Mouse (Mus musculus): ENCODE results near the gene Tmem205. TPM values are rescaled to one million over a fixed set of nuclear protein-coding genes. Genes with fewer than 3 reads are reported as not detected.

Gene Tmem205
- polyA plus RNA-seq, 1 experiment = 102 TPM

DNA sequence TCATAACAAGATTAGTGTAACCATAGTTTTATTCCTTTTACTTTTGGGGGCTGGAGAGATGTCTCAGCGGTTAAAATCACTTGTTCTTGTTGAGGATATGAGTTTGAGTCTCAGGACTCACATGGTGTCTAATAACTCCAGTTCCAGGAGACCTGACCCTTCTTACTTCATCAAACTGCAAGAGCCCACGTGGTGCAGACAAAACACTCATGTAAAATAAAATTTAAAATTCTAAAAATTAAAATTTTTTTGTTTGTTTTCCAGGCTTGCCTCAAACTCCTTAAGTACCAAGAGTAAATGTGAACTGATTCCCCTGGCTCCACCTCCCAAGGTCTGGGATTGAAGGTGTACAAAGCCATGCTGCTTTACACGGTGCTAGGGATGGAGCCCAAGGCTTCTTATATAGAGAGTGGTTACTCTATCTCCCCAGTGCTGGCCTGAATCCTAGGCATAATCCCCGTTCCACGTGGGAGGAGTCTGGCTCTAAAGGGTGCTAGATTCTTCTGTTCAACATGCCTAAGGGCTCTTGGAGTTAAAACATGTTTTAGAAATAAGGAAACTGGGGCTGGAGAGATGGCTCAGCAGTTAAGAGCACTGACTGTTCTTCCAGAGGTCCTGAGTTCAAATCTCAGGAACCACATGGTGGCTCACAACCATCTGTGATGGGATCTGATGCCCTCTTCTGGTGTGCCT is 8.5 kb downstream of the Tmem205 start:
- no peak for DNase-seq (ENCODE audit: low read depth, low spot score)
- WGBS = 31% methylated on average over 5 of the region's 5 CpGs

GRCm38 (mm10) chr9:21918035-21918592 is 9.2 kb downstream of the Tmem205 start, which contains the start of gene Rab3d:
Rab3d (minus strand) TSS chr9:21918192.
- under 1% methylated on average over 36 of the region's 36 CpGs for WGBS
- DNase-seq (ENCODE audit: low read depth, low spot score) = peak; percentile 85

- DNase-seq (ENCODE audit: low read depth, low spot score) = no peak
- WGBS = 2% methylated on average over 35 of the region's 35 CpGs
These were observed 9.8 kb downstream of the Tmem205 start for GRCm38 (mm10) chr9:21917493-21918034.

GRCm38 (mm10) chr9:21916851-21917492 is 10.4 kb downstream of the Tmem205 start:
- WGBS = 23% methylated on average over 3 of the region's 3 CpGs

GRCm38 (mm10) chr9:21909474-21910223 is 17.7 kb downstream of the Tmem205 start:
- 82% methylated on average over 10 of the region's 10 CpGs for WGBS
- no peak for DNase-seq (ENCODE audit: low read depth, low spot score)

More at GRCm38 (mm10) chr9:21916851-21917492, 10.4 kb downstream of the Tmem205 start:
- no peak for DNase-seq (ENCODE audit: low read depth, low spot score)

DNA sequence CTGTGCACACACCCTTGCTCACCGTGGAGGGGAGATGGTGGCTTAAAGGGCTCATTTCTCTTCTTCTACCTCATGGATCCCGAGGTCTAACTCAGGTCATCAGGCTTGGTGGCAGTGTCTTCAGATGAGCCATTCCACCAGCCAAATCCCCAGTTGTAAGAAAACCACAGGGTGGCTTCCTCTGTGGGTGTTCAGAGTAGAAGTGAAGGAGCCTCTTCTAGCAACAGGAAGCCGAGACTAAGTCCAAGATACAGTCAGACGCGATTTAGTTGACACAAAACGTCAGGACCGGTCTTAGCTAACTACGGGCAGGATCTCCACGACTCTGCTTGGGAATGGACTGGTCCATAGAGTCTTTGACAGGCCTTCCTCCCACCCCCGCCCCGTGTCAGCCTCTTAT is 19.1 kb downstream of the Tmem205 start:
- DNase-seq (ENCODE audit: low read depth, low spot score) = no peak
- 71% methylated on average over 11 of the region's 11 CpGs for WGBS

GRCm38 (mm10) chr9:21904031-21904430 is 23.3 kb downstream of the Tmem205 start:
- WGBS = 78% methylated on average over 4 of the region's 4 CpGs
- no peak for DNase-seq (ENCODE audit: low read depth, low spot score)

- 11% methylated on average over 10 of the region's 10 CpGs for WGBS
These were observed 26.0 kb downstream of the Tmem205 start for GRCm38 (mm10) chr9:21901223-21901820.

GRCm38 (mm10) chr9:21889229-21889628 is 38.1 kb downstream of the Tmem205 start:
- WGBS = 46% methylated on average over 3 of the region's 3 CpGs
- no peak for DNase-seq (ENCODE audit: low read depth, low spot score)

More at GRCm38 (mm10) chr9:21901223-21901820, 26.0 kb downstream of the Tmem205 start:
- peak; percentile 86 for DNase-seq (ENCODE audit: low read depth, low spot score)

DNA sequence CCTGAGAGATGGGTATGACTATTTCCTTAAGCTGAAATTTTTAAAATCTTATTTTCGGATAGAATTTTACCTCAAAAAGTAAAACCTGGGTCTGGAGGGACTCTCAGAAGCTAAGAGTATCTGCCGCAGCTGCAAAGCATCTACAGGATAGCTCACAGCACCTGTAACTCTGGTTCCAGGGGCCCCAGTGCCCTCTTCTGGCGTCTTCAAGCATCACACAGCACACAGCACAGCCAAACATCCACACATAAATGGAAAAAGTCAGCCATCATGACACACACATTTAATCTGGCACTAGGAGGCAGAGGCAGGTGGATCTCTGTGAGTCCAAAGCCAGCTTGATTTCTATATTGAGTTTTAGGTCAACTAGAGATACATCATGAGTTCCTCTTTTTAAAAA is 50.8 kb downstream of the Tmem205 start:
- no peak for DNase-seq (ENCODE audit: low read depth, low spot score)
- 61% methylated on average over 3 of the region's 3 CpGs for WGBS

DNA sequence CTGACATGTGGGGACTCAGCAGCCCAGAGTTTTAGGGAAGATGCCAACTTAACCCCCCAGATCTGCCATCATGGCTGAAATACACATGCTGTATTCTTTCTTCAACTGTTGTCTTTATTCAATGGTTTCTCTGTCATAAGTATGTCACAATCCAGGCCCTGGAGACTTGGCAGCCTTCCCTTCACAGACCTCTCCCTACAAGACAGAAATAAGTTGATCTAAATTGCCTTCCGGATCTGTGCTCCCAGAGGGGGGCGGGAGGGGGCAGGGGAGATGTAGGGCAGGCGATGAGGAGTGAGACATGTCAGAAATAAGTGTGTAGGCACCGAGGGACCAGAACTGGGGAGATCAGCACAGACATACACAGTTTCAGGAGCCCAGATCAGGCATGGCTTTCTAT is 55.2 kb downstream of the Tmem205 start:
- 48% methylated on average over 4 of the region's 4 CpGs for WGBS
- no peak for DNase-seq (ENCODE audit: low read depth, low spot score)

Other genes with a start within 250 kb of the Tmem205 start
- gene Ldlr, start 204.1 kb downstream of the Tmem205 start, polyA plus RNA-seq (2012; rRNA removed) = 64.7 and 74.0 TPM in 2 replicates
- gene Spc24, start 167.3 kb downstream of the Tmem205 start, polyA plus RNA-seq (2012; rRNA removed) = 28.5 and 31.7 TPM in 2 replicates
- 11.3 and 16.0 TPM in 2 replicates for gene Kank2, start 128.8 kb downstream of the Tmem205 start, polyA plus RNA-seq (2012; rRNA removed)
- gene Angptl8, start 92.0 kb downstream of the Tmem205 start, polyA plus RNA-seq (2012; rRNA removed) = 6.2 and 7.6 TPM in 2 replicates
- gene Dock6, start 74.9 kb downstream of the Tmem205 start, polyA plus RNA-seq (2012; rRNA removed) = 52.5 and 66.4 TPM in 2 replicates
- 70.2 and 84.5 TPM in 2 replicates for gene Rab3d, start 9.4 kb downstream of the Tmem205 start, polyA plus RNA-seq (2012; rRNA removed)
- 0.98 and 1.9 TPM in 2 replicates for gene Ccdc159, start 85 bp downstream of the Tmem205 start, polyA plus RNA-seq (2012; rRNA removed)
- 2.9 and 3.1 TPM in 2 replicates for gene Plppr2, start 9.5 kb upstream of the Tmem205 start, polyA plus RNA-seq (2012; rRNA removed)
- gene Swsap1, start 28.2 kb upstream of the Tmem205 start, polyA plus RNA-seq (2012; rRNA removed) = 7.4 and 8.0 TPM in 2 replicates
- gene Epor, start 36.0 kb upstream of the Tmem205 start, polyA plus RNA-seq (2012; rRNA removed) = 1.1 and 1.8 TPM in 2 replicates
- 1.9 and 2.4 TPM in 2 replicates for gene Rgl3, start 61.9 kb upstream of the Tmem205 start, polyA plus RNA-seq (2012; rRNA removed)
- gene Ccdc151, start 75.1 kb upstream of the Tmem205 start, polyA plus RNA-seq (2012; rRNA removed) = 0.14 and 0.15 TPM in 2 replicates
- gene Prkcsh, start 75.2 kb upstream of the Tmem205 start, polyA plus RNA-seq (2012; rRNA removed) = 127 and 130 TPM in 2 replicates
- 0.29 and 0.47 TPM in 2 replicates for gene Elavl3, start 124.5 kb upstream of the Tmem205 start, polyA plus RNA-seq (2012; rRNA removed)
- gene Gm49318, start 143.7 kb upstream of the Tmem205 start, polyA plus RNA-seq (2012; rRNA removed) = not detected in 2 replicates
- gene Zfp653, start 143.8 kb upstream of the Tmem205 start, polyA plus RNA-seq (2012; rRNA removed) = 8.6 and 10.0 TPM in 2 replicates
- gene Ecsit, start 157.9 kb upstream of the Tmem205 start, polyA plus RNA-seq (2012; rRNA removed) = 47.7 and 48.6 TPM in 2 replicates
- 253 and 296 TPM in 2 replicates for gene Cnn1, start 171.7 kb upstream of the Tmem205 start, polyA plus RNA-seq (2012; rRNA removed)
- gene Elof1, start 189.6 kb upstream of the Tmem205 start, polyA plus RNA-seq (2012; rRNA removed) = 120 and 148 TPM in 2 replicates
- 233 and 244 TPM in 2 replicates for gene Acp5, start 208.2 kb upstream of the Tmem205 start, polyA plus RNA-seq (2012; rRNA removed)
- gene Pigyl, start 229.3 kb upstream of the Tmem205 start, polyA plus RNA-seq (2012; rRNA removed) = 45.9 and 50.1 TPM in 2 replicates